Mouse (Mus musculus): ENCODE data around the gene Zbtb45.
A peak's percentile ranks its signal among the peaks of the same experiment; 100 is the strongest.

Zbtb45 gene

GRCm38 (mm10) chr7:13010005-13010908 is at the start of gene Zbtb45:
Gene Zbtb45 (minus strand): TSS chr7:13010034.
- DNase-seq: no peak

GRCm38 (mm10) chr7:13059536-13059935 is 49.7 kb upstream of the Zbtb45 start:
- no peak for DNase-seq

- DNase-seq: no peak
These were observed 47.3 kb upstream of the Zbtb45 start for GRCm38 (mm10) chr7:13056913-13057700.

GRCm38 (mm10) chr7:13054287-13055010 is 44.6 kb upstream of the Zbtb45 start, which contains the start of gene Mzf1:
Gene Mzf1 (minus strand): TSS chr7:13054764.
- peak; percentile 95 for DNase-seq

- DNase-seq: no peak
These were observed 44.1 kb upstream of the Zbtb45 start for GRCm38 (mm10) chr7:13053961-13054286.

GRCm38 (mm10) chr7:13053501-13053900 is 43.7 kb upstream of the Zbtb45 start:
- no peak for DNase-seq

GRCm38 (mm10) chr7:13053001-13053400 is 43.2 kb upstream of the Zbtb45 start:
- no peak for DNase-seq

GRCm38 (mm10) chr7:13046084-13046483 is 36.2 kb upstream of the Zbtb45 start:
- peak; percentile 49 to 69 for DNase-seq

GRCm38 (mm10) chr7:13044254-13044625 is 34.4 kb upstream of the Zbtb45 start:
- DNase-seq: no peak

GRCm38 (mm10) chr7:13043445-13044253 is 33.8 kb upstream of the Zbtb45 start:
- DNase-seq: peak; percentile 77 to 80

- DNase-seq: no peak
These were observed 33.2 kb upstream of the Zbtb45 start for GRCm38 (mm10) chr7:13043120-13043444.

GRCm38 (mm10) chr7:13042511-13042910 is 32.7 kb upstream of the Zbtb45 start:
- no peak for DNase-seq

- DNase-seq: no peak
These were observed 31.4 kb upstream of the Zbtb45 start for GRCm38 (mm10) chr7:13041256-13041655.

- no peak for DNase-seq
These were observed 29.3 kb upstream of the Zbtb45 start for GRCm38 (mm10) chr7:13039181-13039580.

- DNase-seq: no peak
These were observed 28.9 kb upstream of the Zbtb45 start for GRCm38 (mm10) chr7:13038621-13039169.

GRCm38 (mm10) chr7:13037901-13038555 is 28.2 kb upstream of the Zbtb45 start, which contains the start of gene Ube2m:
Gene Ube2m (minus strand): TSS chr7:13038275.
- DNase-seq: peak; percentile 99 to 100

- DNase-seq: no peak
These were observed 27.5 kb upstream of the Zbtb45 start for GRCm38 (mm10) chr7:13037366-13037765.

GRCm38 (mm10) chr7:13036806-13037205 is 27.0 kb upstream of the Zbtb45 start:
- DNase-seq: no peak

GRCm38 (mm10) chr7:13035211-13035855 is 25.5 kb upstream of the Zbtb45 start:
- DNase-seq: peak in 1 of 2 experiments; percentile 36

- DNase-seq: peak; percentile 98
These were observed 24.5 kb upstream of the Zbtb45 start, which contains the start of gene Chmp2a for GRCm38 (mm10) chr7:13034148-13034977. Gene Chmp2a (minus strand): TSS chr7:13034807.
